In the genomic region with DNA sequence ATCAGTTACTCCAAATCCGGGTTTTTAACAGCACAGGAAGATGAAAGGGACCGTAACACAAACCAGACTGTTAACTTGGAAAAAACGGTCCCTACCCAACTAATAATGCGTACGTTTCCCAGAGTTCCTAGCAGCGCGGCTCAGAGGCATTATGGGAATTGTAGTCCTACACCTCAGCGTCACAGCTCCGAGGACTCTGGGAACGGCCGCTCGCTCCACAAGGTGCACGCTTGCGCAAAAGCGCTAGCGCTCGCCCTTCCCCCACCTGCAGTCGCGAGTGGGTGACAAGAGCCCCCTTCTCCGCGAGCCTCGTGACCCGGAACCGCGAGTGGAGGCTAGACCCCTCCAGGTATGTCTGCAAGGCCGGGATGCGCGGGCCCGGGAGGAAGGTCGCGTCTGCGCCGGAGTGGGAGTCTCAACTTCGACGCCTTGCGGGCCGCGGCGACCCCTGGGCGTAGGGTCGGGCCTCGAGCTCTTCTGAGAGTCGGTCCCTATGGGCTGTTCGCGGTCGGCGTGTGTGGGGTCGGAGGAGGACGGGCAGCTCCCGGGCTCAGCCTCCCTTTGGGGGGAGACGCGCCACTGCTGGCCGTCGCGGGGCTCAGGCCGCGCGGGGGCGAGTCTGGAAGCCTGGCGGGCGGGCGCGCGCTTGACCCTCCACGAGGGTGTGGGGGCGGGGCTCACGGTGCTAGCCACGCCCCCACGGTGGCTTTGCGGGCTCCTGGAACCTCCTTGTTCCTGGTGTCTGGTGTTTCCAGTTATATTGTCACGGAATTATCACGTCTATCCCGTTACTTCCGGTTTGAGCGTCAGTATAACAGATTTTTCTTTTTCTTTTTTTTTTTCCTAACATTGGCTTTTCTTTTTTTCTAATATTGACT, we compare ENCODE assay signal across 7 mouse cellular contexts. TPM values are rescaled to one million over a fixed set of nuclear protein-coding genes. Genes with fewer than 3 reads are reported as not detected.
DNase-seq lines count a peak whose midpoint lies in the region; ATAC-seq lines count a peak whose summit lies in the region.

Zfp1 (plus strand) TSS at position 138 of the 878 bp plus-strand sequence.

- H3K4me3 ChIP-seq in intestine, embryonic 16.5 days (ENCODE audit: low read length), result peak within 1 kb of the TSS; percentile 85
- H3K4me3 ChIP-seq in midbrain, embryonic 11.5 days (ENCODE audit: low read depth, low read length), result peak within 1 kb of the TSS; percentile 80

- peak within 1 kb of the TSS; percentile 99 for H3K27ac ChIP-seq in intestine, embryonic 16.5 days (ENCODE audit: low read length)
- peak within 1 kb of the TSS; percentile 71 for H3K27ac ChIP-seq in midbrain, embryonic 11.5 days (ENCODE audit: low read depth, low read length)

- WGBS in intestine, embryonic 16.5 days, result 1% methylated on average over 72 of the region's 75 CpGs
- under 1% methylated on average over 68 of the region's 75 CpGs for WGBS in midbrain, embryonic 11.5 days

- no peaks in the 10 kb centered on the region for H3K9me3 ChIP-seq in intestine, embryonic 16.5 days (ENCODE audit: control insufficient read depth, low read length)
- no peaks in the 10 kb centered on the region for H3K9me3 ChIP-seq in midbrain, embryonic 11.5 days (ENCODE audit: control insufficient read depth, low read length)

- no peaks in the 10 kb centered on the region for H3K27me3 ChIP-seq in intestine, embryonic 16.5 days (replicated peaks; ENCODE audit: control insufficient read depth, insufficient read depth, low read length)
- H3K27me3 ChIP-seq in midbrain, embryonic 11.5 days (ENCODE audit: control insufficient read depth, insufficient read depth, low read length), result no peaks in the 10 kb centered on the region

- DNase-seq in adrenal gland, adult 2 months, result peak; percentile 94
- DNase-seq in embryo, embryonic 11.5 days (ENCODE audit: low read depth, low spot score), result peak; percentile 87
- peak; percentile 82 to 91 for DNase-seq in gastrocnemius, postnatal 4 days (ENCODE audit: low spot score in 2 of 2)
- peak; percentile 91 to 92 for DNase-seq in left cerebral cortex, postnatal 36 days (ENCODE audit: low spot score in 2 of 2)
- peak; percentile 99 for DNase-seq in midbrain, embryonic 11.5 days (ENCODE audit: low spot score, missing footprints)
- DNase-seq in skeletal muscle tissue, adult 2 months (ENCODE audit: low read depth, low spot score), result peak; percentile 92

- ATAC-seq in intestine, embryonic 16.5 days, result peak; percentile 96
- ATAC-seq in midbrain, embryonic 11.5 days (ENCODE audit: low FRiP score), result peak; percentile 98

- intact Hi-C loops in left cerebral cortex, postnatal 36 days (cut with DNase I), result loop anchor here (5.0 kb wide), 1 partner anchor 106 kb away; the partner anchor contains the start of gene Znrf1

- H3K9ac ChIP-seq in intestine, embryonic 16.5 days (ENCODE audit: low read depth, low read length), result peak within 1 kb of the TSS; percentile 99
- H3K9ac ChIP-seq in midbrain, embryonic 11.5 days (ENCODE audit: low read length), result peak within 1 kb of the TSS; percentile 93

- H3K4me2 ChIP-seq in intestine, embryonic 16.5 days (ENCODE audit: low read depth, low read length), result peak within 1 kb of the TSS; percentile 63
- H3K4me2 ChIP-seq in midbrain, embryonic 11.5 days, result peak within 1 kb of the TSS; percentile 64

- no peaks in the 10 kb centered on the region for H3K36me3 ChIP-seq in intestine, embryonic 16.5 days (ENCODE audit: control insufficient read depth, insufficient read depth, low read length)
- H3K36me3 ChIP-seq in midbrain, embryonic 11.5 days (ENCODE audit: control insufficient read depth, insufficient read depth, low read length), result peaks cover 3% of the 10 kb centered on the region; the same call in 1 of the 2 replicates

- H3K4me1 ChIP-seq in intestine, embryonic 16.5 days (ENCODE audit: control insufficient read depth, insufficient read depth, low read length), result 0 out of 2 replicates have a peak, but pooled peaks cover 3% of the 10 kb centered on the region
- peaks cover 4% of the 10 kb centered on the region for H3K4me1 ChIP-seq in midbrain, embryonic 11.5 days (ENCODE audit: control insufficient read depth, insufficient read depth, low read length)

RNA-seq across cellular contexts. Expression of gene Zfp1, which starts in this region (rescaled TPM):
- 1 to 10 TPM; 6.1 to 9.8 TPM for total RNA-seq in adrenal gland, adult 2 months (2021)
- polyA plus RNA-seq in adrenal gland, adult 2 months (2012; rRNA removed), result 5.3 and 5.6 TPM in 2 replicates
- 10 to 100 TPM; 10.1 to 11.4 TPM for total RNA-seq in gastrocnemius, postnatal 4 days (2021)
- polyA plus RNA-seq in intestine, embryonic 16.5 days (2015; fragmentation: Nextera tagmentation; extraction: Ambion mirVana), result 12.6 and 16.0 TPM in 2 replicates
- total RNA-seq in left cerebral cortex, postnatal 36 days (2021), result 10 to 100 TPM; 22.7 to 24.6 TPM
- polyA plus RNA-seq in midbrain, embryonic 11.5 days (2014; fragmentation: Nextera tagmentation; extraction: Ambion mirVana), result 23.8 and 25.6 TPM in 2 replicates

Comparison
In these comparisons a context has a peak if more than half of its experiments do, and no peak if none do; other contexts are left out.
1. Peak in every context shown above with its lines: DNase-seq, ATAC-seq, H3K4me3 ChIP-seq and H3K27ac ChIP-seq.